Mouse (Mus musculus): ENCODE data around the gene Gm10198. TPM values are rescaled to one million over a fixed set of nuclear protein-coding genes. Genes with fewer than 3 reads are reported as not detected.
A peak's percentile ranks its signal among the peaks of the same experiment; 100 is the strongest.

The Gm10198 gene
- total and polyA plus RNA-seq, 3 experiments = not detected

GRCm38 (mm10) chr13:111574196-111574595 is 18.4 kb upstream of the Gm10198 start:
- Histone ChIP-seq H3K27ac (ENCODE audit: control insufficient read depth, low read depth, low read length) (no peak overlapping the region), H3K27me3 (ENCODE audit: control insufficient read depth in 1 of 2, insufficient read depth in 2 of 2, low read length in 2 of 2) (no peaks in the 10 kb centered on the region), H3K79me2 (ENCODE audit: control insufficient read depth, insufficient read depth, low read length, poor library complexity) (no peaks in the 10 kb centered on the region), H3K4me1 (ENCODE audit: control insufficient read depth in 1 of 2, insufficient read depth in 2 of 2, low read length in 2 of 2) (peaks cover 0 to 6% of the 10 kb centered on the region in 2 experiments; a peak in 2 of 4 replicates), H3K36me3 (ENCODE audit: control insufficient read depth in 1 of 2, insufficient read depth in 2 of 2, low read length in 2 of 2) (no peaks in the 10 kb centered on the region), H3K9ac (ENCODE audit: control insufficient read depth, low read depth, low read length, poor library complexity, severe bottlenecking) (no peak overlapping the region), H3K4me3 (ENCODE audit: control insufficient read depth in 1 of 2, insufficient read depth in 1 of 2, low read depth in 2 of 2, low read length in 2 of 2) (no peak overlapping the region), H3K9me3 (replicated peaks; ENCODE audit: insufficient read depth, low read length) (no peaks in the 10 kb centered on the region)
- peak; percentile 27 for TF ChIP-seq RAD21 (IDR thresholded peaks at IDR 0.05; ENCODE audit: low read depth, low read length)
- TF ChIP-seq CTCF (IDR thresholded peaks at IDR 0.05 in 2 of 3, conservative IDR thresholded peaks at IDR 0.05 in 1 of 3; ENCODE audit: control insufficient read depth in 1 of 3, insufficient read depth in 1 of 3, low read depth in 2 of 3, low read length in 3 of 3, poor library complexity in 1 of 3, severe bottlenecking in 1 of 3) = peak in 1 of 3 experiments; percentile 16; a peak in 2 of 6 replicates
- TF ChIP-seq USF1 (IDR thresholded peaks at IDR 0.05; ENCODE audit: low read depth, low read length) = no peak
- 0 out of 2 replicates have a peak, but pooled peaks have one; percentile 15 for TF ChIP-seq SMC3 (IDR thresholded peaks at IDR 0.05; ENCODE audit: low read depth, low read length)
- DNase-seq (ENCODE audit: low read depth, low spot score) = no peak

- H3K27me3 ChIP-seq (ENCODE audit: control insufficient read depth in 1 of 2, insufficient read depth in 2 of 2, low read length in 2 of 2) = no peaks in the 10 kb centered on the region
- H3K36me3 ChIP-seq (ENCODE audit: control insufficient read depth in 1 of 2, insufficient read depth in 2 of 2, low read length in 2 of 2) = no peaks in the 10 kb centered on the region
- H3K4me1 ChIP-seq (ENCODE audit: control insufficient read depth in 1 of 2, insufficient read depth in 2 of 2, low read length in 2 of 2) = peaks cover 0 to 6% of the 10 kb centered on the region in 2 experiments; a peak in 2 of 4 replicates
- TF ChIP-seq SMC3 (IDR thresholded peaks at IDR 0.05; ENCODE audit: low read depth, low read length) = no peak
- TF ChIP-seq TCF12 (IDR thresholded peaks at IDR 0.05; ENCODE audit: low read depth, low read length) = 0 out of 2 replicates have a peak, but pooled peaks have one; percentile 9
- H3K27ac ChIP-seq (ENCODE audit: control insufficient read depth, low read depth, low read length) = no peak overlapping the region
- H3K4me3 ChIP-seq (ENCODE audit: control insufficient read depth in 1 of 2, insufficient read depth in 1 of 2, low read depth in 2 of 2, low read length in 2 of 2) = no peak overlapping the region
- no peaks in the 10 kb centered on the region for H3K79me2 ChIP-seq (ENCODE audit: control insufficient read depth, insufficient read depth, low read length, poor library complexity)
- H3K9ac ChIP-seq (ENCODE audit: control insufficient read depth, low read depth, low read length, poor library complexity, severe bottlenecking) = no peak overlapping the region
- no peaks in the 10 kb centered on the region for H3K9me3 ChIP-seq (replicated peaks; ENCODE audit: insufficient read depth, low read length)
- DNase-seq (ENCODE audit: low read depth, low spot score) = no peak
Observed at GRCm38 (mm10) chr13:111577177-111577576, 15.4 kb upstream of the Gm10198 start.

- no peak overlapping the region for H3K27ac ChIP-seq (ENCODE audit: control insufficient read depth, low read depth, low read length)
- no peaks in the 10 kb centered on the region for H3K27me3 ChIP-seq (ENCODE audit: control insufficient read depth in 1 of 2, insufficient read depth in 2 of 2, low read length in 2 of 2)
- no peak overlapping the region for H3K9ac ChIP-seq (ENCODE audit: control insufficient read depth, low read depth, low read length, poor library complexity, severe bottlenecking)
- no peak for DNase-seq (ENCODE audit: low read depth, low spot score)
- no peak for TF ChIP-seq E2F4 (IDR thresholded peaks at IDR 0.05; ENCODE audit: borderline replicate concordance, low read depth, low read length)
- no peak for TF ChIP-seq CHD2 (IDR thresholded peaks at IDR 0.05; ENCODE audit: low read length)
- no peak for TF ChIP-seq MAZ (IDR thresholded peaks at IDR 0.05; ENCODE audit: low read depth, low read length)
- no peak for TF ChIP-seq MAFK (IDR thresholded peaks at IDR 0.05; ENCODE audit: borderline replicate concordance, low read depth, low read length)
- no peak for TF ChIP-seq ZKSCAN1 (IDR thresholded peaks at IDR 0.05; ENCODE audit: low read depth, low read length)
- no peak for TF ChIP-seq RCOR1 (IDR thresholded peaks at IDR 0.05; ENCODE audit: low read depth, low read length)
- no peak for TF ChIP-seq MXI1 (IDR thresholded peaks at IDR 0.05; ENCODE audit: low read depth, low read length)
- no peak for TF ChIP-seq POLR2A (IDR thresholded peaks at IDR 0.05; ENCODE audit: control insufficient read depth in 1 of 2, insufficient read depth in 1 of 2, low read depth in 1 of 2, low read length in 2 of 2, poor library complexity in 1 of 2)
- TF ChIP-seq ETS1 (IDR thresholded peaks at IDR 0.05; ENCODE audit: low read depth, low read length) = no peak
- no peak for TF ChIP-seq MYC (IDR thresholded peaks at IDR 0.05; ENCODE audit: low read depth, low read length)
- TF ChIP-seq POLR2AphosphoS2 (IDR thresholded peaks at IDR 0.05; ENCODE audit: low read length) = no peak
- no peak for TF ChIP-seq ELF1 (IDR thresholded peaks at IDR 0.05; ENCODE audit: low read depth, low read length)
- TF ChIP-seq ZC3H11A (IDR thresholded peaks at IDR 0.05; ENCODE audit: low read depth, low read length) = no peak
- TF ChIP-seq SIN3A (IDR thresholded peaks at IDR 0.05; ENCODE audit: low read length) = no peak
- no peak for TF ChIP-seq ZMIZ1 (IDR thresholded peaks at IDR 0.05; ENCODE audit: low read depth, low read length)
- no peak for TF ChIP-seq TCF12 (IDR thresholded peaks at IDR 0.05; ENCODE audit: low read depth, low read length)
- no peak for TF ChIP-seq POLR2AphosphoS5 (IDR thresholded peaks at IDR 0.05; ENCODE audit: borderline replicate concordance, low read depth, low read length)
- TF ChIP-seq KAT2A (conservative IDR thresholded peaks at IDR 0.05; ENCODE audit: low read depth, low read length) = no peak
- no peak overlapping the region for H3K4me3 ChIP-seq (ENCODE audit: control insufficient read depth in 1 of 2, insufficient read depth in 1 of 2, low read depth in 2 of 2, low read length in 2 of 2)
- H3K9me3 ChIP-seq (replicated peaks; ENCODE audit: insufficient read depth, low read length) = no peaks in the 10 kb centered on the region
- H3K4me1 ChIP-seq (ENCODE audit: control insufficient read depth in 1 of 2, insufficient read depth in 2 of 2, low read length in 2 of 2) = peaks cover 0 to 6% of the 10 kb centered on the region in 2 experiments; a peak in 2 of 4 replicates
- H3K36me3 ChIP-seq (ENCODE audit: control insufficient read depth in 1 of 2, insufficient read depth in 2 of 2, low read length in 2 of 2) = no peaks in the 10 kb centered on the region
- no peaks in the 10 kb centered on the region for H3K79me2 ChIP-seq (ENCODE audit: control insufficient read depth, insufficient read depth, low read length, poor library complexity)
Observed at GRCm38 (mm10) chr13:111580054-111580453, 12.5 kb upstream of the Gm10198 start.
